Mouse (Mus musculus): Measurements from ENCODE around the gene Col5a1. TPM values are rescaled to one million over a fixed set of nuclear protein-coding genes. Genes with fewer than 3 reads are reported as not detected.

Col5a1 gene
- polyA plus RNA-seq, 1 experiment = 172 TPM

DNA sequence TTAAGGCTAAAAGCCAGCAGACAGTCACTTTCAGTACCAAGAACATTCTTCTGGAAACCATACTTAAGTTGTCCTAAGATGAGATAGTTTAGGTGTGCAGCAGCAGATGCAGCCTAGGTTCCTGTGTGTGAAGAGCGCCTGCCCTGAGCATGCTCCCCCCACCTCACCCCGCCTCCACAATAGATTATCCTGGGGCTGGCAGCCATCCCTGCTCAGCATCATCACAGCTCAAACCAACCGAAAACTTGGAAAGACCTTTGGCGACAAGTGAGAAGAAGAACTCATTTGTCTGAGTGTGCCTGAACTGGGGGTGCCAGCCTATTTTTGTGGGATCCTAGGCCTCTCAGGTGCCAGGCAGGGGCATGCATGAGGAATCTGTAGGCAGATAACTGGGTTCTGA, 139.6 kb downstream of the Col5a1 start:
- no peaks in the 10 kb centered on the region for H3K27me3 ChIP-seq (ENCODE audit: control insufficient read depth, insufficient read depth, insufficient read length)
- no peak overlapping the region for H3K4me3 ChIP-seq
- no peak overlapping the region for H3ac ChIP-seq (ENCODE audit: control insufficient read depth, insufficient read length)
- TF ChIP-seq MYOD1 (IDR thresholded peaks at IDR 0.05; ENCODE audit: control insufficient read depth in 1 of 3, insufficient read length in 2 of 3, low read depth in 2 of 3) (no peak), E2F4 (IDR thresholded peaks at IDR 0.05; ENCODE audit: insufficient read depth) (no peak), TCF3 (IDR thresholded peaks at IDR 0.05; ENCODE audit: insufficient read length, low read depth) (no peak), MAX (IDR thresholded peaks at IDR 0.05; ENCODE audit: low read depth) (no peak), POLR2A (IDR thresholded peaks at IDR 0.05; ENCODE audit: insufficient read length, low read depth) (no peak), USF1 (IDR thresholded peaks at IDR 0.05; ENCODE audit: low read depth) (no peak), POLR2AphosphoS2 (IDR thresholded peaks at IDR 0.05; ENCODE audit: insufficient read length, low read depth) (no peak), MYOG (IDR thresholded peaks at IDR 0.05; ENCODE audit: control insufficient read depth in 1 of 3, insufficient read depth in 1 of 3, insufficient read length in 2 of 3, low read depth in 2 of 3) (no peak), SRF (IDR thresholded peaks at IDR 0.05; ENCODE audit: control insufficient read depth, insufficient read length, low read depth) (no peak), CEBPB (IDR thresholded peaks at IDR 0.05; ENCODE audit: insufficient read depth, poor library complexity, severe bottlenecking) (no peak), REST (IDR thresholded peaks at IDR 0.05; ENCODE audit: insufficient read depth, insufficient read length) (no peak)
- no peaks in the 10 kb centered on the region for H3K79me2 ChIP-seq (ENCODE audit: control insufficient read depth, insufficient read depth)
- peaks cover 72% of the 10 kb centered on the region for H3K36me3 ChIP-seq (ENCODE audit: control insufficient read depth, insufficient read depth)
- H3K4me2 ChIP-seq (ENCODE audit: low read depth) = no peak overlapping the region

DNA sequence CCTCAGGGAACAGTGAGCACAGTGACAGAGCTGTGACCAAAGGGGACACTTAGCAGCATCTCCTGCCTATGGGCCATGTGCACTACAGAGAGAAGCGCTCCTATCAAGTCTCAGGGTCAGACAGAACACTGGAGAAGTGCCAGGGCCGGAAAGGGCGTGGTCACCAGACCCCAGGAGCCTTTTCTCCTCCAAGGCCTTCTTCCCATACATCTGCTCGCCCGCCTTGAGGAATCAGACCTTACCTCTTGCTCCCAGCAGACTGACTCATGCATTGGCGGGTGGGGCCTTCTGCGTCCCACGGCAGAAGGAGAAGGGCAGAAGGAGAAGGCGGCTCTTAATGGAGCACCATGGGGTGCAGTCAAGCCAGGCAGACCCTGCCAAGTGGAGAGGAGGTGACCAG, 145.6 kb downstream of the Col5a1 start:
- no peaks in the 10 kb centered on the region for H3K79me2 ChIP-seq (ENCODE audit: control insufficient read depth, insufficient read depth)
- peaks cover 69% of the 10 kb centered on the region for H3K36me3 ChIP-seq (ENCODE audit: control insufficient read depth, insufficient read depth)
- no peak overlapping the region for H3K4me3 ChIP-seq
- H3ac ChIP-seq (ENCODE audit: control insufficient read depth, insufficient read length) = no peak overlapping the region
- TF ChIP-seq POLR2AphosphoS2 (IDR thresholded peaks at IDR 0.05; ENCODE audit: insufficient read length, low read depth) = peak; percentile 34
- TF ChIP-seq POLR2A (IDR thresholded peaks at IDR 0.05; ENCODE audit: insufficient read length, low read depth) = no peak
- H3K27me3 ChIP-seq (ENCODE audit: control insufficient read depth, insufficient read depth, insufficient read length) = no peaks in the 10 kb centered on the region
- H3K4me2 ChIP-seq (ENCODE audit: low read depth) = no peak overlapping the region

DNA sequence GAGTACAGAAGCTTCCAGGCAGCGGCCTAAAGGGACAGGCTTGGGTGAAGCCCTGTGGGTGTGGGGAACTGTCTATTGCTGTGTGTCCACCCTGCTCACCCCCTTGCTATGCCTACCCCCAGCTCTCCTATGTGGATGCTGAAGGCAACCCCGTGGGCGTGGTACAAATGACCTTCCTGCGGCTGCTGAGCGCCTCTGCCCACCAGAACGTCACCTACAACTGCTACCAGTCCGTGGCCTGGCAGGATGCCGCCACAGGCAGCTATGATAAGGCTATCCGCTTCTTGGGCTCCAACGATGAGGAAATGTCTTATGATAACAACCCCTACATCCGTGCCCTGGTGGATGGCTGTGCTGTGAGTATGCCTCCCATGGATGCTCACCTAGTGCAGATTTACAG, 146.2 kb downstream of the Col5a1 start:
- H3K79me2 ChIP-seq (ENCODE audit: control insufficient read depth, insufficient read depth) = no peaks in the 10 kb centered on the region
- TF ChIP-seq USF1 (IDR thresholded peaks at IDR 0.05; ENCODE audit: low read depth) (no peak), POLR2AphosphoS2 (IDR thresholded peaks at IDR 0.05; ENCODE audit: insufficient read length, low read depth) (peak; percentile 38)
- H3K36me3 ChIP-seq (ENCODE audit: control insufficient read depth, insufficient read depth) = peaks cover 63% of the 10 kb centered on the region
- H3K27me3 ChIP-seq (ENCODE audit: control insufficient read depth, insufficient read depth, insufficient read length) = no peaks in the 10 kb centered on the region
- H3K4me3 ChIP-seq = no peak overlapping the region
- H3K4me2 ChIP-seq (ENCODE audit: low read depth) = no peak overlapping the region
- no peak overlapping the region for H3ac ChIP-seq (ENCODE audit: control insufficient read depth, insufficient read length)

DNA sequence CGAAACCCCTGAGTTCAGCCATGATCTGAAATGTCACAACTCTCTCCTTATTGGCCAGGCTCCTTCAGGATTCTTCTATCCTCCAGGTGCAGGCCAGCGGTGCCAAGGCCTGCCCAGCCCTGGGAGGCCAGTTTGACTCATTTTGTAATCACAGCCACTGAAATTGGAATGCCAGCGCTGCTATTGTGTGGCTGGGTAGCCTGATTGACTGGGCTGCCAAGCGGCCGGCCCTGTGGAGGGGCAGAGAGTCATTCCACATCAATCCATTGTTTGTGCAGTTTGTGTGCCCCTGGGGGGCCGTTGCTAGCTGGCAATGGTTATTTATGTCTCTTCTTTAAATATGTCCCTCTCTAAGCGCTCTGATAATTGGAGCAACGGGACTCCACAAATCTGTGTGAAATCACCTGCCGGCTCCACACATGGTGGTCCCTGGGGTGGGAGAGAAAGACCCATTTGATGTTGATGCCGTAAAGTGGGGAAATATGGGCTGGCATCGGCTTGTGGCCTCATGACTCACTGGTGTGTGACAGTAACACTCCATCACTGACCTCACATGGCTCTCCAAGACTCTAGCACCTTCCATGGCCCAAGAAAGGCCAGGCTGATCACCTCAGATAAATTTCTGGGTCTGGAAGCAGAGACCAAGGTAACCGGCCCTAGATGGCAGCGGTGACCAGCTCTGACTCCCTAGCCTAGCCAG, 147.9 kb downstream of the Col5a1 start:
- no peaks in the 10 kb centered on the region for H3K27me3 ChIP-seq (ENCODE audit: control insufficient read depth, insufficient read depth, insufficient read length)
- H3ac ChIP-seq (ENCODE audit: control insufficient read depth, insufficient read length) = no peak overlapping the region
- H3K4me2 ChIP-seq (ENCODE audit: low read depth) = no peak overlapping the region
- H3K36me3 ChIP-seq (ENCODE audit: control insufficient read depth, insufficient read depth) = peaks cover 46% of the 10 kb centered on the region
- H3K4me3 ChIP-seq = no peak overlapping the region
- no peaks in the 10 kb centered on the region for H3K79me2 ChIP-seq (ENCODE audit: control insufficient read depth, insufficient read depth)
- TF ChIP-seq REST (IDR thresholded peaks at IDR 0.05; ENCODE audit: insufficient read depth, insufficient read length) (no peak), TCF12 (IDR thresholded peaks at IDR 0.05; ENCODE audit: insufficient read depth, poor library complexity, severe bottlenecking) (no peak), MYOG (IDR thresholded peaks at IDR 0.05; ENCODE audit: control insufficient read depth in 1 of 3, insufficient read depth in 1 of 3, insufficient read length in 2 of 3, low read depth in 2 of 3) (no peak), MAX (IDR thresholded peaks at IDR 0.05; ENCODE audit: low read depth) (no peak), SRF (IDR thresholded peaks at IDR 0.05; ENCODE audit: control insufficient read depth, insufficient read length, low read depth) (no peak), POLR2A (IDR thresholded peaks at IDR 0.05; ENCODE audit: insufficient read length, low read depth) (no peak), E2F4 (IDR thresholded peaks at IDR 0.05; ENCODE audit: insufficient read depth) (no peak), TCF3 (IDR thresholded peaks at IDR 0.05; ENCODE audit: insufficient read length, low read depth) (no peak), POLR2AphosphoS2 (IDR thresholded peaks at IDR 0.05; ENCODE audit: insufficient read length, low read depth) (no peak), USF1 (IDR thresholded peaks at IDR 0.05; ENCODE audit: low read depth) (no peak), MYOD1 (IDR thresholded peaks at IDR 0.05; ENCODE audit: control insufficient read depth in 1 of 3, insufficient read length in 2 of 3, low read depth in 2 of 3) (no peak), CEBPB (IDR thresholded peaks at IDR 0.05; ENCODE audit: insufficient read depth, poor library complexity, severe bottlenecking) (no peak)

DNA sequence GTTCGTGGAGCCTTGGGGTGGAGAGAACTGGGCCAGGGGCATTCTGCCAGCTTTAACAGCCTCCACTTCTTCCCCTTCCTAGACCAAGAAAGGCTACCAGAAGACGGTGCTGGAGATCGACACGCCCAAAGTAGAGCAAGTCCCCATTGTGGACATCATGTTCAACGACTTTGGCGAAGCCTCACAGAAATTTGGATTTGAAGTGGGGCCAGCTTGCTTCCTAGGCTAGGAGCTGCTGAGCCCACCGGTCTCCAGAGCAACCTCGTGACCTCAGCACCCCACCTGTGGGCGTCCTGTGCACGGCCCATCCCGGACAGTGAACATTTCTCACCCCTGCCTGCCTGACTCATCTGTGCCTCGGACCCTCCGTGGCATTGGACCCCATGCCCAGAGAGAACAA, 150.6 kb downstream of the Col5a1 start:
- Histone ChIP-seq H3K4me3 (no peak overlapping the region), H3K4me2 (ENCODE audit: low read depth) (no peak overlapping the region), H3ac (ENCODE audit: control insufficient read depth, insufficient read length) (no peak overlapping the region), H3K27me3 (ENCODE audit: control insufficient read depth, insufficient read depth, insufficient read length) (no peaks in the 10 kb centered on the region), H3K36me3 (ENCODE audit: control insufficient read depth, insufficient read depth) (peaks cover 26% of the 10 kb centered on the region), H3K79me2 (ENCODE audit: control insufficient read depth, insufficient read depth) (no peaks in the 10 kb centered on the region)
- TF ChIP-seq MAX (IDR thresholded peaks at IDR 0.05; ENCODE audit: low read depth) (no peak), USF1 (IDR thresholded peaks at IDR 0.05; ENCODE audit: low read depth) (no peak), TCF3 (IDR thresholded peaks at IDR 0.05; ENCODE audit: insufficient read length, low read depth) (no peak)

Measured in myocyte (in vitro differentiated cells).